Mouse (Mus musculus) stomach, postnatal 0 days (tissue): ENCODE measurements at regions not wholly inside any gene's neighbourhood (a gene's known extent, or its start where the extent isn't known, plus 50 kb on each side); places are given as distances from the start of the nearest gene placed in this dataset.

Source experiments
- CTCF ChIP-seq: IDR thresholded peaks from 2 replicates; pipeline ENCODE4 v1.5.1; 2016; ENCODE audit warnings: antibody characterized with exemption, low read depth, mild to moderate bottlenecking, moderate library complexity
- EP300 ChIP-seq: optimal IDR thresholded peaks from 2 replicates; pipeline ENCODE3; 2016; ENCODE audit warnings: antibody characterized with exemption

DNA sequence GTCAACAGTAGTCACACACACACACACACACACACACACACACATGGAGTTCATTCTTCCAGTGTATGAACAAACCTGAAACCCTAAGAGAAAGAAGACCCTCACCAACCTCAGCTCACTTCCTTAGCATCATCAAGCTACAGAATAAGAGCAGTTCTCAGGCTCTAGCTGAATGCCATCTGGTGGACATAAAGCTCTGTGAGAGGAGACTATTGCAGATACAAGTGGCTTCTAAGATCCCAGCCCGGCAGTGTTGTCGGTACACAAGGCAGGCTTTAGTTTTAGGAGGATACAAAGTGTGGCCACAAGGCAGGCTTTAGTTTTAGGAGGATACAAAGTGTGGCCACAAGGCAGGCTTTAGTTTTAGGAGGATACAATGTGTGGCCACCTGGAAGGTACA, 96.3 kb upstream of the Gm6657 start:
- TF ChIP-seq CTCF: no peak
- TF ChIP-seq EP300: no peak
